ENCODE assay signal across 25 mouse cellular contexts in the genomic region with DNA sequence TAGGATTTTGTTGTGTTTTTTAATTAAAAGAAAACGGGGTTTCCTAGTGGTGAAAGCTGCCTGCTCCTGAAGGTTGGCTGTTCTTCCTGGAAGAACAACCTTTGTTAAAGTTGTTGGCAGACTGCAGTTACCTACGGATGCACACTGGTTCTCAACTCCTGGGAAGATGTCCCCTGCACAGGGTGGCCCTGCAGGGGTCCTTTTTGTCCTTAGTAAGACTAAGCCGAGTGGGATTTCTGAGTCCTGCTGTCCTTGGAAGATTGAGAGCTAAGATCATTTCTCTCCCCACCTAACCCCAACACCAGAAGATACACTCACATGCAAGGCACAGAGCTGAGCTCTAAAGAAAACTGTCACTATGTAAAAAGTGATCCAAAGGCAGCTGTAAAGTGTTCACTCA. TPM values are rescaled to one million over a fixed set of nuclear protein-coding genes. Genes with fewer than 3 reads are reported as not detected.
DNase-seq lines count a peak whose midpoint lies in the region; ATAC-seq and TF ChIP-seq lines count a peak whose summit lies in the region.
"Had no signal": no experiment of that assay in that cellular context is flagged by ENCODE, and none has a peak within 500 bp of the region (broad histone marks: within the 10 kb centered on the region; RNA-seq: fewer than 3 reads in every experiment).

No protein-coding gene starts in this region.

- no peaks in the 10 kb centered on the region for H3K36me3 ChIP-seq in forebrain, embryonic 10.5 days (replicated peaks)
- H3K36me3 ChIP-seq in forebrain, embryonic 15.5 days, result no peaks in the 10 kb centered on the region
- H3K36me3 ChIP-seq in liver, postnatal 0 days (replicated peaks; ENCODE audit: insufficient read depth, low read length), result no peaks in the 10 kb centered on the region
- H3K36me3 ChIP-seq: G1E; heart, embryonic 15.5 days; limb, embryonic 13.5 days; liver, embryonic 13.5 days had no signal

- H3K4me1 ChIP-seq in forebrain, embryonic 10.5 days, result peaks cover 33% of the 10 kb centered on the region
- peaks cover 3% of the 10 kb centered on the region; the same call in 1 of the 2 replicates for H3K4me1 ChIP-seq in forebrain, embryonic 15.5 days
- H3K4me1 ChIP-seq in liver, postnatal 0 days (ENCODE audit: insufficient read depth), result peaks cover 5% of the 10 kb centered on the region; the same call in 1 of the 2 replicates
- H3K4me1 ChIP-seq: heart, embryonic 15.5 days had no signal

- peaks cover 35% of the 10 kb centered on the region for H3K27me3 ChIP-seq in forebrain, embryonic 10.5 days (ENCODE audit: poor library complexity, severe bottlenecking)
- H3K27me3 ChIP-seq in forebrain, embryonic 15.5 days, result no peaks in the 10 kb centered on the region
- no peaks in the 10 kb centered on the region for H3K27me3 ChIP-seq in liver, postnatal 0 days (ENCODE audit: insufficient read depth, low read length)
- H3K27me3 ChIP-seq: heart, embryonic 15.5 days; limb, embryonic 13.5 days; Patski had no signal

- H3K9ac ChIP-seq in forebrain, embryonic 15.5 days (replicated peaks), result no peak overlapping the region
- H3K9ac ChIP-seq in liver, postnatal 0 days (replicated peaks), result no peak overlapping the region
- H3K9ac ChIP-seq: forebrain, postnatal 0 days; heart, embryonic 15.5 days; hindbrain, embryonic 14.5 days; limb, embryonic 13.5 days; liver, embryonic 13.5 days; lung, embryonic 14.5 days had no signal

- no peak overlapping the region for H3K4me2 ChIP-seq in forebrain, embryonic 15.5 days (replicated peaks)
- no peak overlapping the region for H3K4me2 ChIP-seq in liver, postnatal 0 days (ENCODE audit: low read depth, low read length)
- H3K4me2 ChIP-seq: heart, embryonic 15.5 days; hindbrain, embryonic 14.5 days; limb, embryonic 13.5 days; liver, embryonic 13.5 days; lung, embryonic 14.5 days had no signal

- no peak for ATAC-seq in forebrain, embryonic 15.5 days (replicated peaks)
- no peak for ATAC-seq in liver, postnatal 0 days
- ATAC-seq: forebrain, postnatal 0 days; Patski had no signal

- TF ChIP-seq EP300 in liver, postnatal 0 days (IDR thresholded peaks at IDR 0.05; ENCODE audit: low read depth), result no peak

- TF ChIP-seq CTCF in liver, postnatal 0 days (IDR thresholded peaks at IDR 0.05; ENCODE audit: low read depth), result no peak

- 0 out of 2 replicates have a peak overlapping the region, but pooled peaks have one; percentile 1 for H3K27ac ChIP-seq in forebrain, embryonic 10.5 days
- H3K27ac ChIP-seq in forebrain, embryonic 15.5 days (replicated peaks), result no peak overlapping the region
- peak overlapping the region; percentile 52 for H3K27ac ChIP-seq in liver, postnatal 0 days (ENCODE audit: low read depth)
- H3K27ac ChIP-seq: heart, embryonic 15.5 days; hindbrain, embryonic 14.5 days; limb, embryonic 13.5 days; liver, embryonic 13.5 days had no signal

- no peak for DNase-seq in forebrain, embryonic 10.5 days (ENCODE audit: extremely low spot score, low spot score)
- no peak for DNase-seq in liver, postnatal 0 days
- DNase-seq in liver, result no peak
- DNase-seq in thymus, postnatal 25 days, result peak; percentile 37
- DNase-seq in thymus, adult 18-20 months, result no peak
- no peak for DNase-seq in urinary bladder, postnatal 14 days (ENCODE audit: low spot score)
- no peak for DNase-seq in cerebellum, postnatal 14 days
- DNase-seq: adrenal gland, adult 2 months; cerebellum, adult 18-20 months; cerebellum, postnatal 36 days; forebrain, postnatal 0 days; heart, postnatal 36 days; kidney, adult 8-10 months; kidney, postnatal 25 days; layer of hippocampus, postnatal 36 days; liver, embryonic 13.5 days; lung, embryonic 14.5 days; lung, postnatal 36 days; thymus, postnatal 4 days had no signal

- WGBS in forebrain, embryonic 10.5 days, result 6% methylated on average over 3 of the region's 3 CpGs
- 5% methylated on average over 3 of the region's 3 CpGs for WGBS in forebrain, embryonic 15.5 days
- WGBS in liver, postnatal 0 days (ENCODE audit: insufficient replicate concordance), result 60% methylated on average over 3 of the region's 3 CpGs

- no peaks in the 10 kb centered on the region for H3K9me3 ChIP-seq in forebrain, embryonic 10.5 days
- H3K9me3 ChIP-seq in forebrain, embryonic 15.5 days, result no peaks in the 10 kb centered on the region
- H3K9me3 ChIP-seq in liver, postnatal 0 days (ENCODE audit: low read length), result no peaks in the 10 kb centered on the region
- H3K9me3 ChIP-seq: G1E; heart, embryonic 15.5 days; limb, embryonic 13.5 days; liver, embryonic 13.5 days had no signal

- H3K4me3 ChIP-seq in forebrain, embryonic 10.5 days, result no peak overlapping the region
- no peak overlapping the region for H3K4me3 ChIP-seq in forebrain, embryonic 15.5 days
- no peak overlapping the region for H3K4me3 ChIP-seq in liver, postnatal 0 days (ENCODE audit: low read depth, low read length)
- H3K4me3 ChIP-seq: heart, embryonic 15.5 days; limb, embryonic 13.5 days; liver, embryonic 13.5 days had no signal

RNA-seq across cellular contexts. Expression of a gene that starts 32.6 kb away (rescaled TPM):
- polyA plus RNA-seq in forebrain, embryonic 10.5 days (2016; fragmentation: Nextera tagmentation; extraction: Ambion mirVana), result 4.3 and 5.1 TPM in 2 replicates
- polyA plus RNA-seq in forebrain, embryonic 15.5 days (2015; fragmentation: Nextera tagmentation; extraction: Ambion mirVana), result 1.2 and 2.4 TPM in 2 replicates
- polyA plus RNA-seq in liver, postnatal 0 days (2015; fragmentation: Nextera tagmentation; extraction: Ambion mirVana), result 4.7 and 5.0 TPM in 2 replicates
